Mouse (Mus musculus): ENCODE results near the gene Narf.

The Narf gene

DNA sequence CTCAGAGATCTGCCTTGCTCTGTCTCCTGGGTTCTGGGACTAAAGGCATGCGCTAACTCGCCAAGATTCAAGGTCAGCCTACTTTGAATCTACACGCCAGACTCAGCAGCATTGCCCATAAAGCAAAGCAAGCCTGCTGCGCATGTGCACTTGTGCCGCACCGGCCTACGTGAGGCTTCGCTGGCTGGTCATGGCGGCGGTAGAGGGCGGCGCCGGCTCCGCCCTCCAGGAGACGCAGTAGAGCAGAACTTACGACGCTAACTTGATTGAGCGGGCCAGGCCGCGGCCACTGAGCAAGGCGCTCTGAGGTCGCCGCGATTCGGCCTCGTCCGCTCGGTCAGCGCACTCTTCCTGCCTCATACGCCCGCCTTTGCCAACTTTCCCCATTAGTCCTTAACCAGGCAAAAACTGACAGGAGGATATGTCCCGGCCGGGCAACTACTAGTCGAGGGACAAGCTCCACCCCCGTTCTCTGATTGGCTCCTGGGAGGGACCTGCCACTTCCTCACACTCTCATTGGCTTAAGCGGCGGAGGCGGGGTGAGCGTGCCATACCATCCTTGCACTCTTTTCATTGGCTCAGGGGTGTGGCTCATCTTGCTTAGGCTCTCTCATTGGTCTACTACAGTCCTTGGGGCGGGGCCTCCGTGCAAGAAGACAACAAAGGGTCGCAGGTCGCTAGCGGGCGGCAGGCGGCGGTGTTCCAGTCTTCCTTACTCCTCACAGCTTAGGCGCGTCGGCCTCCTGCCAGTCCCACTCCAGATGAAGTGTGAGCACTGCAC lies at the start of gene Narf:
Gene Narf (plus strand): TSS at position 690 of the 781 bp plus-strand sequence.
- peak; percentile 99 for DNase-seq (ENCODE audit: low read depth, low spot score)

DNA sequence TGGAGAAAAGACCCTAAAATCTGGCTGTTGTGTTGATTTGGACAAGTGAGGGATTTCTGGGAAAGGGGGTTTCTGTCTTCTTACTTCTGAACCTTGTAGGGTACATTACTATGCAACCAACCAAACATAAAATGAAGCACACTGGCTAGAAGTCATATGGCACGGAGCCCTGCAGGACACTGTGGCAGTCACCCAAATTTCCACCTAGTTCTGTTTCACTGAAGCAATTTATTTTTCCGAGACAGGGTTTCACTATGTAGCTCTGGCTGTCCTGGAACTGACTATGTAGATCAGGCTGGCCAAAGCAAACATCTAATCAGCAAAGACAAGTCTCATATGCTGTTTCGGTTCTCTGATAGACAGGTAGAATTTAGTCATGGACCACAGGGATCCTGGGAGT lies 47.4 kb upstream of the Narf start:
- no peak for DNase-seq (ENCODE audit: low read depth, low spot score)

DNA sequence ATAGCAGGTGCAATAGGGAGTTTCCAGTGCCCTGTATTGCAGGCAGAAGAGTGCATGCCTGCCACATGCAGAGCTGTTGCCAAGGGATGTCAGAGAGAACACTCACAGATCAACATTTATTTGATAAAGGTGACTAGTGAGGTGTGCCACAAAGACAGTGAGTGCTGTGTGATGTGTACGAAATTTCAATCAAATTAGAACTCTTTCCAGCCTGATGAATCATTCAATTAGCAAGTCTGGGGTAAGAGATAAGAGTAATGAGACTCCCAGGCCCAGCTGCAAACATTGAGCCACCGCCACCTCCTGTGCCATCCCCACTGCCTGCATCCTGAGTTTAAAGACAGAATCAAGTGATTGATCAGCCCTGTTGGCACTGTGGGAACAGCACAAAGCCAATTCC lies 44.3 kb upstream of the Narf start:
- no peak for DNase-seq (ENCODE audit: low read depth, low spot score)

DNA sequence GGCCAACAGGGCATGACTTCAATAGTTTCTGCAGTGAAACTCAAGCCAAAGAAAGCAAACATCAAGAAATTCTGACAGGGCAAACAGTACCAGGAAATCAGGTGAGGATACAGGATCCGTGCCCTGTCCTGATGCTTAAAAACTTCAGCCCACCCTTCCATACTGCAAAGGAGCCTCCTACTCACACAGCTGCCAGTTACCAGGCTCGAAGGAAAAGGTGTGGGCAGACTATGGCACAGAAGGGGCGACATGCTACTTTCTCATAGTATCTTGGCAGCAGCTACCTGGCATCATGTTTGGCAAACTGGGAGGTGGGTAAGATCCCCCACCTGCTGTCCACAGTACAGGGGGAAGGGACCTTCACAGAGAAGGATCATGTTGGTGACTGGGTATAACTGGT lies 43.6 kb upstream of the Narf start:
- no peak for DNase-seq (ENCODE audit: low read depth, low spot score)

DNA sequence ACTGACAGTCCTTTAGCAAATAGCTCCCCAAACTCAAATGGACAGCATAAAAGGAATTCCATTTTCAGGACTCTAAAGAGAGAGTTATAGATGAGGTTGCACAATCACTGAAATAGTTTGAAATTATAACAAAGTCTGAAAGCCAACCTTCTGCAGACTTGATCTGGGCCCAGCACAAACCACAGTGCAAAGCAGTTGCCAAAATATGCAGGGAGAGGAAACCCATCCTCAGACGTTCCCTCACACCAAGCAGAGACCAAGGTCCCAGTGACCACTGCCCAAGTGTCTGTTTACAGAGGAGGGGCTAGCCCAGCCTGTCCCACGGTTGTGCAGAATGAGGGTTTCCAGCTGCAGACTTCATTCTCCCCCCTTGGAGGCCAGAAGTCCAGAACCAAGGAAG lies 38.4 kb upstream of the Narf start:
- DNase-seq (ENCODE audit: low read depth, low spot score) = no peak

DNA sequence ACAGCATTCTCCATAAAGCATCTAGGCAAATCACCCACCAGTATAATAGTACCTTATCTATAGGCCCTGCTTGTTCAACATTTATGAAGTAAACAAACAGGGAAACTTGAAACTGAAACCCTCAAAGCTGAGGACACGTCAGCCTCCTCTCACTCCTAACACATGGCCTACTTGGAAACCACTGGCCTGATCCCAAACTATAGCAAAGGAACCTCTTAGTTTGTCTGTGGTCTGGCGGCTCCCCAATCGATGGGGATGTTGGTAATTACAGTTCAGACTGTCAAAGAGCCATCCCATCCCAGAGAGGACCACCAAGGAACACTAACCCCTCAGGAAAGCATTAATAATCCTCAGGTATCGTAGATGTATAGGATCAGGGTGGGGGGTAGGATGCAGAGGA lies 37.2 kb upstream of the Narf start:
- no peak for DNase-seq (ENCODE audit: low read depth, low spot score)

DNA sequence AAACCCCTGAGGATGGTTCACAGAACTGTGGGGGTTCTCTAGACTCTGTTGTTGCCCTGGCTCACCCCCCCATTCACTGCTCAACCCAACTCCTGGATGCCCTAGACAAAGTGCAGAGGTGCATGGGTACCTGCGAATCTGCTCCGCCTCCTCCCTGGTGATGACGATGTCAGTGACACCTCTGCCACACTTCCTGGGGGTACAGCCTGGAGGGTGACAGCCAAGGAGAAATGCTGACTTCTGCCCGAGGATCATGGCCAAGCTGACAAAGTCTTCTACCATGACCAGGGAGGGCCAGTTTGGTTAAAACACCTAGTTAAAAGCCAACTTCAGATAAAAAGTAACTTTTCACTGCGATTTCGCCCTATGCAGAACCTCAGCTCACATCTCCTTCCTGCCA lies 36.3 kb upstream of the Narf start:
- no peak for DNase-seq (ENCODE audit: low read depth, low spot score)

DNA sequence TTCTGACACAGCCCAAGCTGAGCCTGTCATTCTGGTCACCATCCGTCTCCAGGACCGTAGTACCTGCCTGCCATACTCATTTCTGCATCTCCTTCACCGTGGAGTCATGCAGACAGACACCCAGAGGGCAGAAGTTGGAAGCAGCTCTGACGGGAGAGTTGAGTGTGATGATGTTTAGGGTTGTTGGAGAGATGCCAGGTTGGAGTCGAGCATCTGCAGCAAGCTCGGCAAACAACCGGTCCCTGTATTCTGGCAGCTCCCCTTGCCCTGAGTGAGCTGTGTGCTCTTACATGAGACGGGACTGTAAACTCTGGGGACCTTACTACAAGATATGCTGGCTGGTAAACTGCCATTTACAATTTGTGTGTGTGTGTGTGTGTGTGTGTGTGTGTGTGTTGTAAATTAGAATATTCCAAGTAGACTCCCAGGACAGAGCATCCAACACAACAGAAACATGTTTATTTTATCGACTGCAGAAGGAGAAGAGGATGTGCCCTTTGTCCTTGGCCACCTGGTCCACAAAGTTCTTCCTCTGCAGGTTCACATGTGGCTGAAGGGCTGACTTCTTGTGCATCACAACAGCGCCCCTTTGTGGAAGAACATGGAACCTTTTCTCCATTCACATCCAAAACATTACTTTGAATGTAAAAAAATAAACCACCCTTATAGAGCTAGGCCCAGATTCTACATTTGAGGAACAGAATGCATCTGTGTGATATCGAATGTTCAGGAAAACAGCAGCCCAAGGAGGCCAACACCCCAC lies 35.4 kb upstream of the Narf start:
- peak; percentile 3 for DNase-seq (ENCODE audit: low read depth, low spot score)

DNA sequence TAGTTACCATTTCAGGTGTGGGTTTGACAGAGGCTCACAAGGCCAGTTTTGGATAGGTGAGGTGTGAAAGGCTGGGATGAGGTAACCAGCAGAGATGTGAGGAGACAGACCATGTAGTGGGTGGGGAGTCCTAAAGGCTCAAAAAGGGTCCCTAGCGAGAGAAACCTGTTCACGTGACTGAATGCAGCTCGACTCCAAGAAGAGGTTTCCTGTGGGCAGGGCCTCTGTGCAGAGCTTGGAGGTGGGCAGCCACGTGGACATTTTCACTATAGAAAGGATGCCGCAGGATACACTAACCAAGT lies 33.2 kb upstream of the Narf start:
- DNase-seq (ENCODE audit: low read depth, low spot score) = no peak

DNA sequence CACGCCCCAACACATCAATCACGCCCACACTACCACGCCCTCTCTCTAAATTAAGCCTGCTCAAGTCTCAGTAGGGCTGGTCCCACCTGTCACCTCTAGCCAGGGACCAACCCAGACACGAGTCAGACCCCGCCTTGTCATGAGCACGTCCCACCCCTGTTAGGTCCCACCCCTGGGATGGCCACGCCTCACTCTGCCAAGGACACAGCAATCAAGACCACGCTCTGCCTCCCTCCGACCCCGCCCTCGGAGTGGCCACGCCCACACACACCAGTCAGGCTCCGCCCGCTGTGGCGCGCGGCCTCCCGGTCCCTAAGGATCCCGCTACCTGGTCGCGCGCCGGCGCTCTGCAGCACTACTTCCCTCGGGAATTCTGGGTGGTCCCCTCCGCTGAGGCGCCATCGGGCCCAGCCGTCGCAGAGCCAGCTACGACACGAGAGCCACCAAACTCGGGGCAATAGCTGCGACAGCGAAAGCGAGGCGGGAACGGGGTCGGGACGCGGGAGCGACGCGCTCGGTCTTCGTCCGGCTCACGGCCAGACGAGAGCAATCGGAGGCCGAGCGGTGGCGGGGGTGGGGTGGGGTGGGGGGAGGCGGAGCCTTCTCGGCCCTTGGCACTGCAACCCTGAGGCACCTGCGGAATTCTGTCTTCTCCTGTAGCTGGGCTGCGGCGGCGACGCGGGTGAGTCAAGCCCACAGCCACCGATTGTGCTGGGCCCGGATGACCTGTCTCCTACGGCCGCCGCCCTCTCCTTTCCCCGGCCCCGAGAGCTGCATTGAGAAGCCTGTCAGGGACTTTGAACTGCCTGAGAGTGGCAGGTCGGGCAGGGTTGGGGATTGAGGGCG lies 32.7 kb upstream of the Narf start, which contains the start of the genes Hexdc and Ogfod3:
Gene Hexdc (plus strand): TSS at position 273 of the 846 bp plus-strand sequence.
Gene Ogfod3 (minus strand): TSS at position 551 of the 846 bp plus-strand sequence.
- peak; percentile 94 for DNase-seq (ENCODE audit: low read depth, low spot score)

DNA sequence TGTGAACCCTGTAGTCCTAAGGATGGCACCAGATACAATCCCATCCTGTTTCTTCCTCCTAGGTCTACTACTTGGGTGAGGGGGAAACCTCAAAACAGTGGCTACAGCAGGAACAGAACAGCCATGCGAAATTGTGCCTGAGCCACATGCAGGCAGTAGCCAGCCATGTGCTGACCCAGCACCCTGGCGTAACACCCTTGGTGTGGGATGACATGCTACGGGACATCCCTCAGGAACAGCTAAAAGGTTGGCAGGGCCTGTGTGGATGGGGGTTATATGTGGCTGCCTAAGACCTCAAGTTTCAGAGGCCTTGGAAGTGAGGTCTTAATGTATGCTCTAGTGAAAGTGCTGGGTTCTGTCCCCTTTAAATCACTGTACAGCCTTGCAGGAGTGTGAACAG lies 20.2 kb upstream of the Narf start:
- no peak for DNase-seq (ENCODE audit: low read depth, low spot score)

DNA sequence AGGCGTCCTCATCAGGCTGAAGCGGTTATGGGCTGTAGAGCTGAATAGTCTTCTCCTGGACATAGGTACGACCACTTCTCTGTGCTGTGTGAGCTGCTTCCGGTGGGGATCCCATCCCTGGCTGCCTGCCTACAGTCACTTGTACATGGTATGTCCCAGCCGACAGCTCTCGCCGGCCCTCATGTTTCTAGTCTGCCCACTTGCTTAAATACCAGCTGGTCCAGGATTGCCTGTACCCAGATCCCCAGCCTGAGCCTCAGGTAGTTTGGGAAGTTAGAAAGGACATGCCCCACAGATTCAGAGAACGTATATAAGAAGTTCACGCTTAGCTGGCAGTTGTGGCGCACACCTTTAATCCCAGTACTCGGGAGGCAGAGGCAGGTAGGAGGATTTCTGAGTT lies 17.3 kb upstream of the Narf start:
- DNase-seq (ENCODE audit: low read depth, low spot score) = no peak

DNA sequence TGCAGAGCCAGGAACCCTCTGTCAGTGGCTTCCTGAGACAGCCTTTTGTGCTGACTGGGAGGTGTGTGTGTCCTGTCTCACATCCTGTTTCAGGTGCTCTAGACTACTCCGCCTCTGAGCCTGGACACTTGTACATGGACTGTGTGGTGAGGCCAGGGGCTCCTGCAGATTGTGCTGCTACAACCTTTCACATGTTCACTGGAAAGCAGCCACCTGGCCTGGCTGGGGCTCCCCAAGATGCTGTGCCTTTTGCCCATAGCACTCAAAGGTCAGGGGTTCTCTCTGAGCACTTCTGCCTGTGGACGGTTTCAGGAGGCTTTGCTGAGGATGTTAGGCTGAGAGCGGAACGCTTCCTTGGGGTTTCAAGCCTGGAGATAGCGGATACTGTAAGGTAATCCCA lies 16.3 kb upstream of the Narf start:
- no peak for DNase-seq (ENCODE audit: low read depth, low spot score)

DNA sequence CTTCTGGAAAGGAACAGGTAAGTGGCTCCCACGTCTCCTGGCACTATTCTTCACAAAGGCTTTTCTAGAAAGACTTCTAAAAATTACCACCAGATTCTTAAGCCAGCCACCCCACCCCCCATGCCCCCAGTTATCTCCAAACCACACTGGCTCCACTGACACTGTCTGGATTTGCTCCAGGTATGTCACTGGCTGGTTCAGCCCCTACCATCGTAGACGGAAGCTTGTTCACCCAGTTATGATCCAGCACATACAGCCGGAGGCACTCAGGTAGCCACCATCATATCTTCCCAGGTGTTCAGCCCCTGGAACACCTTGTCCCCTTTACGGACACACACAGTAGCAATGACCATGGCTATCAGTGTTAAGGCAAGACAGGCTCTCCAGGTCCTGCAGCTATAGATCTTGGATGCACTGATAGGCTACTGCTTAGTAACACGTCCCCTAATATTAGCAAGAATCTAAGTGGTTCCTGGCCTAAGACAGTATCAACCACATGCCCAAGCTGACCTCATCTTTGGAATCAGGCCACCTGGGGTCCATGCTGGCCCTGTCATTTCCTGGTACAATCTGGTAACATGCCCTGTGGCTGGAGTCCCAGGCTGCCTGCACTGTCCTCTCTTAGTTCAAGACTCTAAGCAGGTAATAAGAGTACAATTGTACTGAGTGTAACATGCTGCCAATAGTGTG lies 15.6 kb upstream of the Narf start:
- no peak for DNase-seq (ENCODE audit: low read depth, low spot score)

DNA sequence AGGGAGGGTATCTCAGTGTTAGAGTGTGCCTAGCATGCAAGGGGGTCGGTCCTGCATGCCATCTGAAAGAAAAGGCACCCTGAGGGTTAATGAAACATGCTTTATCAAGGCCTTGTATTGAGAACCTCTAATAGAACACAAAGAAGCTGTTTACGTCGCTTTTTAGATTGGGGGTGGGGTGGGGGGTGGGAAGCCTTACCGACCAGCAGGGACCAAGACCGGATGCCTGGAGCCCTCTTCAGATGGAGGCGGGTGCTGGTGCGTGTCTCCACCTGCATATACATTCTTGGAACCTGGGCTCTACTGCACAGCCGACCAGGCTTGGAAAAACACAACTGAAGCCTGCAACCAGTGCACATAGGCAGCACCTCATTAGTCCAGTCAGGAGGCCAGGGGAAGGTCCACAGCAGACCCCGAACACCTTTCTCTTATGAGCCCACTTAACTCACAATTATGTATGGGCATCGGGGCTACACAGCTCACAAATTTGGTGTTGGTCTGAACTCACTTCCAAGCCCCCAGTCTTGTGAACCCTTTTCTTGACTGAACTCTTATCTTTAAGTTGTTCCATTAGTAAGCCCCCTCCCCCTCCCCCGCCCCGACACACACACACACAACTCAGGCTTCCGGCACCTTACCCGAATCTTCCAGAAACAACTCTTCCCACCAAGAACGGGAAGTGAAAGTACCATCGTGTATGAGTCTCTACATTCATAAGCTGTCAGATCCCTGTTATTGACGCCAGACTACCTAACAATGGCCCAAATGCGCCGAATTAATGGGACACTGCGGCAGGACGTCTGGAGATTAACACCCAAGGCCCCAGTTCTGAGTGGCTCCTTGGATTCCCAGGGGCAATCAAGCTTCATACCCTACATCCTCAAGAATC lies 8.7 kb upstream of the Narf start:
- no peak for DNase-seq (ENCODE audit: low read depth, low spot score)

DNA sequence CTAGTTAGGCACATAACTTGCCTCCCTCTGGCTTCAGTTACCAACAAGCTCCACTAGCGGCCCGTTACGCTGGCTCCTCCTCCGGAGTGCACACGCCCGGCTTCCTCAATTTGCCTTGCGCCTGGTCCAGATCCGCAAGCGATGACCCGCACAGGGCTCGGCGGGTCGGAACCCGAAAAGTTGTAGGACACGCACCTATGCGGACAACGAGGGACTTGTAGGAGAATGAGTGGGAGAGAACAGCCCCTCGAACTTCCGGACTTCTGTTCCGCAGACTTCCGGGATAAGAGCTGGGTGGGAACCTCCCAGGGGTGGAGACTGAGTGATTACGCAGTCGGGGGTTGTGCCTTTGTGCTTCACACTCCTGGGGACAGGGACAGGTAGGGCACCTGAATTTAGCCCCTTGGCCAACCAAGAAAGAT lies 8.0 kb upstream of the Narf start, which contains the start of gene Cybc1:
Gene Cybc1 (minus strand): TSS at position 305 of the 422 bp plus-strand sequence.
- DNase-seq (ENCODE audit: low read depth, low spot score) = peak; percentile 17

DNA sequence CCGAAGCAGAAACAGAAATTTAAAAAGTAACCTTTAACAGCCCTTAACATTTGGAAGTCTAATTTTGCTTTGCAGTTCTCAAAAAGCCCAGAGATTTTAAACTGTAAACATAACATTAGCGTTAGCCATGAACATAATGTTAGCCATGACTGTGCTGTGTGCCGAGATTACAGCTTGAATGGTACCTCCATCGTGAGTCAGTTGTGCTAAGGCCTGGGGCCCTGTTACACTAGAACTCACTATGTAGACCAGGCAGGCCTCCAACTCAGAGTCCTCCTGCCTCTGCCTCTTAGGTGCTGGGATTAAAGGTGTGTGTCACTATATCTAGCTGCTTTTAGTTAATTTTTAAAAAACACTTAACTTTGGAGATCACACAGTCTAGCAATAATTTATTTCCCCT lies 5.9 kb upstream of the Narf start:
- no peak for DNase-seq (ENCODE audit: low read depth, low spot score)

DNA sequence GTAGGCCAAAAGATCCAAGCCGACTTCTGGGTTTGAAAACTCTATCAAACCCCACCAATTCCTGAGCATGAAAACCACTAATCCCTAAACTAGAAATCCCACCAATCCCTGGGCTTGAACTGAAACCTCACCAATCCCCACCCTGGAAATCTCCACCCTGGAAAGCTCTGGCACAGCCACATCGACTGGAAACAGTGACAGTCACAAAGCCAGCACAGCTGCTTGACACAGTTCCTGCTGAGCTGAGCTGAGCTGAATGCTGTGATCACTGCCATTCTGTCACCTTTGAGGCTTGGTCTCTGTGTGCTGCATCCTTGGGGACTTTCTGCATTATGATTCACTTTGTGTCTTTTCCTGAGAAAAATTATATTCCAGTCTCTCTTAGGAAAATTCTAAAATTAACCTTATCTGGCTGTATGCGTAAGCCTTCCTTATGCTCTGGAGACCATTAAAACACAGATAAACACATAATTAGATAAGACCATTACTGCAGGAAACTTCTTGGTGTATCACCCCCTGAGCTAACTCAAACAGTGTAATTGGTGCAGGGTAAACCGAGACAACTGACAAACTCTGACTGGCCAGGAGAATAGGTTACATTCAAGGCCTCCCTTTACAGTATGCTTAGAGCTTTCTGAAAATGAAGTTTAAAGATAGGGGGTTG lies 5.3 kb upstream of the Narf start:
- DNase-seq (ENCODE audit: low read depth, low spot score) = peak; percentile 17

DNA sequence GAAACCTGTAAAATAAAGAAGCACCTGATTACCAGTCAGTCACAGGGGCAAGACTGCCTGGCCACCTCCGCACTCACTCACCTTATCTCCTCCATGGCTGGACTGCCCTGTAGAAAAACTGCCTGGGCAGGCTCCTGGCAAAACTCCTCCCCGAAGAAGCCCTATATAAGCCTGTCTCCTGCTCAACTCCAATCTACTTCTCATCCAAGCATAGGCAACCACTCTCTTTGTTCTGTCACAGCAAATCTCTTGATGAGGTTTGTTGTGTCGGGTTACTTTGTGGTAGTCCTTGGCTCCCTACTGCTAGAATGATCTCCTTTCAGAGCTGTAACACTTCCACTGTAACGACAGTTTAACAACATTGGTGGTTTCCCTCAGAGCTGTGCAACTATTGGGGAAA lies 4.3 kb upstream of the Narf start:
- no peak for DNase-seq (ENCODE audit: low read depth, low spot score)

All from retina, postnatal 7 days (tissue).